Mouse (Mus musculus): ENCODE results near the gene Hsd17b6.
"Not testable (repeated sequence)": the region's sequence is repeated elsewhere in the genome, so short reads cannot be mapped to it uniquely, and the experiment has no call there.

Gene Hsd17b6

GRCm38 (mm10) chr10:128007446-128007845, at the start of gene Hsd17b6:
Gene Hsd17b6 (minus strand): TSS chr10:128007611.
- no peak for DNase-seq

GRCm38 (mm10) chr10:128053001-128053400, 45.6 kb upstream of the Hsd17b6 start:
- DNase-seq, result no peak

- DNase-seq, result not testable (repeated sequence)
These were observed 44.7 kb upstream of the Hsd17b6 start for GRCm38 (mm10) chr10:128052136-128052535.

GRCm38 (mm10) chr10:128051589-128051988, 44.2 kb upstream of the Hsd17b6 start:
- no peak for DNase-seq

GRCm38 (mm10) chr10:128050355-128050754, 42.9 kb upstream of the Hsd17b6 start:
- DNase-seq, result no peak

- no peak for DNase-seq
These were observed 42.3 kb upstream of the Hsd17b6 start for GRCm38 (mm10) chr10:128049741-128050140.

GRCm38 (mm10) chr10:128048157-128048556, 40.7 kb upstream of the Hsd17b6 start:
- DNase-seq, result no peak

- DNase-seq, result no peak
These were observed 35.8 kb upstream of the Hsd17b6 start for GRCm38 (mm10) chr10:128043041-128043835.

GRCm38 (mm10) chr10:128042466-128042865, 35.1 kb upstream of the Hsd17b6 start:
- DNase-seq, result no peak

GRCm38 (mm10) chr10:128041636-128042035, 34.2 kb upstream of the Hsd17b6 start:
- no peak for DNase-seq

- DNase-seq, result no peak
These were observed 32.9 kb upstream of the Hsd17b6 start for GRCm38 (mm10) chr10:128040293-128040692.

GRCm38 (mm10) chr10:128039858-128040257, 32.4 kb upstream of the Hsd17b6 start:
- no peak for DNase-seq

GRCm38 (mm10) chr10:128039167-128039566, 31.8 kb upstream of the Hsd17b6 start:
- no peak for DNase-seq

GRCm38 (mm10) chr10:128037921-128038320, 30.5 kb upstream of the Hsd17b6 start:
- DNase-seq, result no peak

GRCm38 (mm10) chr10:128036746-128037425, 29.5 kb upstream of the Hsd17b6 start:
- peak; percentile 69 for DNase-seq

- DNase-seq, result no peak
These were observed 23.4 kb upstream of the Hsd17b6 start for GRCm38 (mm10) chr10:128030860-128031259.

GRCm38 (mm10) chr10:128029931-128030330, 22.5 kb upstream of the Hsd17b6 start:
- DNase-seq, result no peak

GRCm38 (mm10) chr10:128023496-128023895, 16.1 kb upstream of the Hsd17b6 start:
- DNase-seq, result no peak

- no peak for DNase-seq
These were observed 14.8 kb upstream of the Hsd17b6 start for GRCm38 (mm10) chr10:128022196-128022595.

- peak; percentile 89 for DNase-seq
These were observed 7.9 kb upstream of the Hsd17b6 start, which contains the start of gene Prim1 for GRCm38 (mm10) chr10:128015068-128015934. Gene Prim1 (plus strand): TSS chr10:128015168.

- DNase-seq, result no peak
These were observed 2.3 kb upstream of the Hsd17b6 start for GRCm38 (mm10) chr10:128009735-128010134.

GRCm38 (mm10) chr10:128008207-128008889, 937 bp upstream of the Hsd17b6 start:
- peak; percentile 84 for DNase-seq
